Mouse (Mus musculus) c-Kit-negative CD71-positive TER-119-positive erythroid progenitor cells, embryonic 14.5 days (primary cell): ENCODE data around the gene Timm9.
A peak's percentile ranks its signal among the peaks of the same experiment; 100 is the strongest.

Experiments
- DNase-seq: peaks from one replicate; pipeline ENCODE4 v3.0.0-alpha.2; 2013; ENCODE audit warnings: low read depth, low spot score

Gene Timm9

GRCm38 (mm10) chr12:71136130-71136973 is at the start of gene Timm9, which contains the start of gene 2700049A03Rik:
Gene Timm9, minus strand, starts transcription at chr12:71136684.
Gene 2700049A03Rik, plus strand, starts transcription at chr12:71136848.
- no peak for DNase-seq

DNA sequence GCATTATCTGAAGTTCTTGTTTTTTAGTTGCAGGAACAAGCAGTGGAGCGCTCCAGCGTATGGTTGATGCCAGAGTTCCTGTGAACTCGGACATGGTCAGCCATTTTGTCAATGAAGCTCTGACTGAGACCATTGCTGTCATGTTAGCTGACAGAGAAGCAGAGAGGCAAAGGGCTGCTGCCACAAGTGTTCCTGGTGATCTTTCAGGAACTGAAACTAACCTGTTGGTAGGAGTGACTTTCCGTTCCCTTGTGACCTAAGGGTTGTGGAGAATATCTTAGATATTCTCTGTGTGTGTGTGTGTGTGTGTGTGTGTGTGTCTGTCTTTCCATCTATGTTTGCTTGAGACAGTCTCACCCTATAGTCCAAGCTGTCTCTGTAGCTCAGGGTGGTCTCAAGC is 47.9 kb upstream of the Timm9 start:
- DNase-seq, result no peak

GRCm38 (mm10) chr12:71183736-71184135 is 47.3 kb upstream of the Timm9 start:
- DNase-seq, result no peak

- no peak for DNase-seq
Measured at GRCm38 (mm10) chr12:71169911-71170310, 33.4 kb upstream of the Timm9 start.

GRCm38 (mm10) chr12:71164410-71164809 is 27.9 kb upstream of the Timm9 start:
- no peak for DNase-seq

DNA sequence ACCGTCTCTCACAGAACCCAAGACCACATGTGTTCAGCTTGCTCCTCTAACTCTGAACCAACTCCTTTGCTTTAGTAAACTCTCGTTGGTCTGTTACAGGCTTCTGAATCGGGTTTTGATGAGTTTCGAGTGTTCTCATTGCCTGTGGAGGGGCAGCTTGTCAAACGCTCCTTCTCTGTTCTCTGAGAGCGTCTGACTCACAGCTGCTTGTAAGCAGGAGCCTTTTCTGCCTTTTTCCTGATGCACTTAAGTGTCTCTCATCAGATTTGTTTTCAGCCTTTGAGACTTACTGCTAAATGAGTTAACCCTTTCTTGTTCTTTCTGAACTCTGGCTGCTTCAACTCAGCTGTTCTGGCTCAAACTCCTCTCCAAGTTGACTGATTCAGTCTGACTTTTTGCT is 21.5 kb upstream of the Timm9 start:
- DNase-seq, result no peak

GRCm38 (mm10) chr12:71154979-71155378 is 18.5 kb upstream of the Timm9 start:
- no peak for DNase-seq

DNA sequence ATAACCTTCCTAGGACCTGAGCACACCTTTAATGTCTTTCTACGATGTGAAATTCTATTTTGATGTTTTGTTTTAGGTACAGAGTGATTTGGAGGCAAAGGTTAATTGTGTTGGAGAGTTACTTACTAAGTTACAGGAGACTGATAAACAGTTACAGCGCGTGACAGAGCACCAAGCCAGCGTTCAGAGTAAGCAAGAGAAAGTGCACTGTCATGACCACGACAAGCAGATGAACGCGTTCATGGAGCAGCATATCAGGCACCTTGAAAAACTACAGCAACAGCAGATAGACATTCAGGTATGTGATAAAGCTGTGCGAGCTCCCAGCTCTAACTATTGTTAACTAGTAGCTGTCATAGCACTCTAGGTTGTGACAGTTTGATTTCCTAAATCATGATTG is 13.7 kb upstream of the Timm9 start:
- DNase-seq, result no peak

GRCm38 (mm10) chr12:71149456-71149855 is 13.0 kb upstream of the Timm9 start:
- DNase-seq, result no peak

DNA sequence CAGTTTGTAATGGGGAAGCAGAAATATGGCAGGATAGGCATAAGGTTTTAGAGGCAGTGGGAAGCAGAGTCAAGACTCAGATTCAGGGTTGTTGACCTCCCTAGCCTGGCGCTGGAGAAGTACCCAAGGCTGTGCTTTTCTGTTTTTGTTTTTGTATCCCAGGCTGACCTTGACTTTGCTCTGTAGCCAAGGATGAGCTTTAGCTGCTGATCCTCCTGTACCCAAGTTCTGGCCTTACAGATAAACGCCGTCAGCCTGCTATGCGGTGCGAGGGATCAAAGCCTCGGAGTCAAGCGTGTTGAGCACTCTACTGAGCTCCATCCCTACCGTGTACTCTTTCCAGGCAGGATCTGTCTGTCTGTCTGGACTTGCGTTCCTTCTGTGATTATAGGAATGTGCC is 12.3 kb upstream of the Timm9 start:
- no peak for DNase-seq

- DNase-seq, result no peak
Measured at GRCm38 (mm10) chr12:71147641-71148040, 11.2 kb upstream of the Timm9 start.

GRCm38 (mm10) chr12:71141189-71141588 is 4.7 kb upstream of the Timm9 start:
- no peak for DNase-seq

GRCm38 (mm10) chr12:71139258-71139828 is 2.9 kb upstream of the Timm9 start:
- no peak for DNase-seq

- no peak for DNase-seq
Measured at GRCm38 (mm10) chr12:71137686-71138085, 1.2 kb upstream of the Timm9 start.

DNA sequence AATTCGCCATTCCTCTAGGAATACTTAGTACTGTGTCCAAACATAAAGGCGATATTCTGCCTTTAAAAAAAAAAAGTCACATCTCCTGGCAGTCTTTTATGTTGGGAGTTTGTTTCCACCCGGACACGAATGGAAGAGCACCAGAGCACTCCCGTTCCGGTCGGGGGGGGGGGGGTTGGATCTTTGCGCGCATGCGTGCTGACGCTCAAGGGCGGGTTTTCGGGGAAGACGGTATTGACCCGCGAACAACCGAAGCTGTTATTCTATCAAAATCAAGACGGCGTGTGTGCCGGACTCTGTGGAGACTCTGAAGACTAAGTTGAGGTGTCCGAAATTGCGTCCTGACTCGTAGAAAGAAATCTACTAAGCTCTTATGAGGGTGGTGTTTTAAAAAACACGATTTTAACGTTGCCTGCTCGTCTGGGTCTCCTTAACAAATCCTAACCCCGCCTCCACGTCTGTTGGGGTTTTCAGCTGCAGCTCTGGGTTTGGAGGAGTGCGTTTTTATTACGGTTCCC is 549 bp upstream of the Timm9 start:
- peak; percentile 93 for DNase-seq

GRCm38 (mm10) chr12:71135581-71135980 is 903 bp downstream of the Timm9 start:
- no peak for DNase-seq

GRCm38 (mm10) chr12:71123286-71123685 is 13.2 kb downstream of the Timm9 start:
- no peak for DNase-seq

- no peak for DNase-seq
Measured at GRCm38 (mm10) chr12:71122731-71123130, 13.8 kb downstream of the Timm9 start.

DNA sequence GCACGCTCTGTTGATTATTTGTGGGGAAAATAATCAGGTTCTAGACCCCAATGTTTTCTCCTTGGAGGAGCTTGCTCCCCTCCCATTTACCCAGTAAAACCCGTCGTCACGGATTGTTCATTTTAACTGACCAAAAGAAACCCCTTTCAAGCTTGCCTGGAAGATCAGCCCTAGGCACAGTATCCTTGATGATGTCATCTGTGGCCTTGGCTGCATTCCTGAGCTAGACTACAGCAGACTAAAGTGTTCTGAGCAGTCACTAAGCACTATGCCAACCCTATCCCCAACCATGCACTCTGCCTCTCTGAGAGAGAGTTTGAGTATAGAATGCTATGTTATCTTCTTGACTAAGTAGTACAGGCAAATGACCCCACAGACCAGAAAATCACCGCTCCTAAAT is 20.1 kb downstream of the Timm9 start:
- no peak for DNase-seq

- no peak for DNase-seq
Measured at GRCm38 (mm10) chr12:71113675-71114288, 22.7 kb downstream of the Timm9 start.

DNA sequence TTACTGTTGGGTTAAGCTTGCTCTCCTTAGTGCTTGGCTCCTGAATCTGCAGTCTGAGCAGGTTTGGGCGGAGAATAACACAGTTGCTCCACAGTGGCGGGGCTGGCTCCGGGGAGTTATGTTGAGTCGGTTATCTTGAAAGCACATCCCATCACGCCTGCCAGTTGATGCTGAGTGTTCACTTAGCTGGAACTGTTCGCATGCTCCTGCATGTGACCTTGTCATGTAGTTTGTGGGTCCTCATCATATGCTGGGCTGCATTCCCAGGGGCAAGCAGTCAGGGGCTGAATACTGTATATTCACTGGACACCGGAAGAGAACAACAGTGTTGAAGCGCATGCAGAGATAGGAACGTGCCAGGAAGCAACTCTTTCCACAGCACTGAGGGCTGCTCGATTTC is 23.4 kb downstream of the Timm9 start:
- DNase-seq, result no peak

GRCm38 (mm10) chr12:71111331-71111730 is 25.2 kb downstream of the Timm9 start, which contains the start of gene Tomm20l:
Gene Tomm20l, plus strand, starts transcription at chr12:71111428.
- no peak for DNase-seq
